Mouse (Mus musculus): ENCODE results near the gene Tekt4. TPM values are rescaled to one million over a fixed set of nuclear protein-coding genes. Genes with fewer than 3 reads are reported as not detected.

Tekt4 gene
- polyA plus RNA-seq, 1 experiment from 2014 or later: not detected

DNA sequence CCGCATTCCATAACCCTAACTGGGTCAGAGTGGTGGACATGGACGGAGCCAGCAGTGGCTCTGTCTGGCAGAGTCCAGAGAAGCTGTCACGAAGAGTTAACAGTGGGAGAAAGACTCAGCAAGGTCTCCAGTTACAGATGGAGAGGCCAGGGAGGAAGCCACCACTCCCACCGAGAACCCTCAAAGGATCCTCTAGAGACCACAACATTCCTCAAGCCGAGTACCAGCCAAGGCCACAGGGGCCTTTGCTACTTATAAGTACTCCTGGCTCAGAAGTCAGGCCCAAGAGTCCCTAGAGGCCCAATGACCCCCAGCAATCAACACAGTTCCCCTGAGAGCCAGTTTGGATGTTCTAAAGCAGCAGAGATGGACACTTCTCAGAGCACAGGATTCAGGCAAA, 25.2 kb upstream of the Tekt4 start:
- Histone ChIP-seq H3K36me3 (ENCODE audit: control insufficient read depth, insufficient read depth, low read length) (no peaks in the 10 kb centered on the region), H3K4me2 (ENCODE audit: low read depth, low read length) (no peak overlapping the region), H3K9ac (ENCODE audit: low read depth, low read length) (no peak overlapping the region), H3K9me3 (ENCODE audit: control insufficient read depth, low read length) (no peaks in the 10 kb centered on the region), H3K27me3 (replicated peaks; ENCODE audit: control insufficient read depth, insufficient read depth, low read length) (peaks cover 16% of the 10 kb centered on the region), H3K4me3 (ENCODE audit: low read length) (no peak overlapping the region), H3K27ac (ENCODE audit: low read length) (no peak overlapping the region), H3K4me1 (ENCODE audit: control insufficient read depth, insufficient read depth, low read length) (peaks cover 57% of the 10 kb centered on the region)
- 60% methylated on average over 5 of the region's 5 CpGs for WGBS
- ATAC-seq: no peak

DNA sequence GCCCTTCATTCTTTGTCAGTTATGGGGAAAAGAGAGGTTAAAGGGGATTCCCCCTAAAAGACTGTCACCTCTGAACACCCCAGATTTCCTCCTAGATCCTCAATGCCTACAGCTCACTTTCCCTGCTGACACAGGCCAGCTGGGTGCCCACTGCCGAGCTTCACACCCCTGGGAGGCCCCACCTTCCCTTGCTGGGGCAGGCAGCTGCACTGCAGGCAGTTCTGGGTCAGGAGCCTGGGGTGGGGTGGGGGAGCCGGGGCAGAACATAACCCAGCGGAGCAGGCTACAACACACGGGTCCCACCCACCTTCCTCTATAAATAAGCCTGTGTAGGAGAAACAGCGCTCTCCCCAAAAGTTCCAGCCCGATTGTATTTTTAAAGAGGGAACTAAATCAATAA, 24.5 kb upstream of the Tekt4 start:
- Histone ChIP-seq H3K36me3 (ENCODE audit: control insufficient read depth, insufficient read depth, low read length) (no peaks in the 10 kb centered on the region), H3K4me1 (ENCODE audit: control insufficient read depth, insufficient read depth, low read length) (peaks cover 63% of the 10 kb centered on the region), H3K4me2 (ENCODE audit: low read depth, low read length) (no peak overlapping the region), H3K4me3 (ENCODE audit: low read length) (no peak overlapping the region), H3K27ac (ENCODE audit: low read length) (no peak overlapping the region), H3K9ac (ENCODE audit: low read depth, low read length) (no peak overlapping the region), H3K9me3 (ENCODE audit: control insufficient read depth, low read length) (no peaks in the 10 kb centered on the region), H3K27me3 (replicated peaks; ENCODE audit: control insufficient read depth, insufficient read depth, low read length) (peaks cover 20% of the 10 kb centered on the region)
- no peak for ATAC-seq
- 39% methylated on average over 6 of the region's 6 CpGs for WGBS

DNA sequence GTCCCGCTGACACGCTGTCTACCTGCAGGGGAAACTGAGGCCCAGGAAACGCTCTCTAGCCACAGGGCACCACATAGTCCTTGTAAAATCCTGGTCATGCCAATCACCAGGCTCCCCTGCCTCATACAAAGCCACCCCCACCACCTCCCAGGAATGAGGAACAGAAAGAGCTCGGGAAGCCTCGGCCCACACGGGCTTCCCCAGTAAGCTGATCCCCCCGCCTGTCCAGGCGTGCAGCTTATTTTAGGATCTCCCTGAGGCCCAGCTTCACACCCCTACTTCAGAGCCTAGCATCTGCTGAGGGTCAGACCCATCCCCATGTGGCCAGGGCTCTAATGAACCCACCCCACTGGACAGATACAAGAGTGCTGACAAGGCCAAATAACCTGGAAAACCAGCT, 23.9 kb upstream of the Tekt4 start:
- Histone ChIP-seq H3K27me3 (replicated peaks; ENCODE audit: control insufficient read depth, insufficient read depth, low read length) (peaks cover 20% of the 10 kb centered on the region), H3K4me1 (ENCODE audit: control insufficient read depth, insufficient read depth, low read length) (peaks cover 67% of the 10 kb centered on the region), H3K36me3 (ENCODE audit: control insufficient read depth, insufficient read depth, low read length) (no peaks in the 10 kb centered on the region), H3K9me3 (ENCODE audit: control insufficient read depth, low read length) (no peaks in the 10 kb centered on the region), H3K4me3 (ENCODE audit: low read length) (no peak overlapping the region), H3K27ac (ENCODE audit: low read length) (no peak overlapping the region), H3K4me2 (ENCODE audit: low read depth, low read length) (no peak overlapping the region), H3K9ac (ENCODE audit: low read depth, low read length) (no peak overlapping the region)
- ATAC-seq: no peak
- WGBS: 50% methylated on average over 8 of the region's 8 CpGs

DNA sequence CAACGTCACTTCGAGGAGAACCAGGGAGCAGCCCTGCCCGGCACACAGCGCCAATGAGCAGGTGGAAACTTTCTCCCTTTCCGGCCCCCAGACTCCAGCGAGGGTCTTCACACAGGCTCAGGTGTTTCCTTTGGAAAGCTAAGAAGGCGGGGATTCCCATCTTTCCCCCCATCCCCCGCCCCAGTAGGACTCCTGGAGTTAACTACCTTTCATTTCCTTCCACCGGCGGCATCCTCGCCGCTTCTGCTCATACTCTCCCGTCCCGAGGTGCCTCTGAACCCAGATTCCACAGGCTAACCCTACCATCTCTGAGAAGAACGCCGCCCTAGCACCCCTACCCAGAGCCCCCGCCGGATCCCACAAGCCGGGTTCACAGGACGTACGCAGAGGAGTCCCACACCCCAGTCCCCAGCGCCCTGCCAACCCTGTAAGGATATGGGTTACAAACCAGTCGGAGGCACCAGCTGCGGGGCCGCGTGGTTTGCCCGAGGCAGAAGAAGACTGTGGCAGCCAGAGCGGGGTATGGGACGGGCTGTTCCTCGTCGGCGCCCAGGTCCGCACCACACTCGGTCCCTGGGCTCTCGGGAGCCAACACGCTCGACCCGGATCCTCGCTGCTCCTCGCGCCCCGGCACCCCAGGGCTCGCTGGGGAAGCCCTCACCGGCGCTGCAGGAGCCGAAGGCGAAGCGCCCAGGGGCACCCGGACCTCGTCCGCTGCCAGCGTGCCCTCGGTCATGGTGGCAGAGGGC, 21.8 kb upstream of the Tekt4 start:
- Histone ChIP-seq H3K9me3 (ENCODE audit: control insufficient read depth, low read length) (no peaks in the 10 kb centered on the region), H3K4me1 (ENCODE audit: control insufficient read depth, insufficient read depth, low read length) (peaks cover 58% of the 10 kb centered on the region), H3K9ac (ENCODE audit: low read depth, low read length) (peak overlapping the region; percentile 73), H3K36me3 (ENCODE audit: control insufficient read depth, insufficient read depth, low read length) (no peaks in the 10 kb centered on the region), H3K27me3 (replicated peaks; ENCODE audit: control insufficient read depth, insufficient read depth, low read length) (peaks cover 20% of the 10 kb centered on the region), H3K4me3 (ENCODE audit: low read length) (peak overlapping the region; percentile 65), H3K27ac (ENCODE audit: low read length) (peak overlapping the region; percentile 23), H3K4me2 (ENCODE audit: low read depth, low read length) (peak overlapping the region; percentile 92)
- ATAC-seq: no peak
- under 1% methylated on average over 53 of the region's 53 CpGs for WGBS

DNA sequence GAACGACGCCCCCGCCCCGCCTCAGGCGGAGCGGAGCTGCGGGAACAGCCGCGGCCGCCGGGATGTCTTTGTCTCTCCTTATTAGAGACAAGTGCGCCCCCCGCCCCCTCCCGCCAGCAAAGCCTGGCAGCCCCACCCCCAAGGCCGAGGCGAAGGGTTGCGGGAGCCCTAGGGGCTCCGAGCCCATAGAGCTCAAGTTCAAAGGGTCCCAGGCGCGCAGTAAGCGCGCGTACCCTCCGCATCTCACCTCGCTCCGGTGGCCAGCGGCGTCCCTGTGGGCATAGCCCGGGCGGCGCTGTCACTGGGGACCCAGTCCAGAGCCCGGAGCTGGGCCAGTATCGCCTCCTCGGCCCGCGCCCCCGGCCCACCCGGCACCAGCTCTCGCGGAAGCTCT, 21.2 kb upstream of the Tekt4 start:
- WGBS: under 1% methylated on average over 40 of the region's 40 CpGs

DNA sequence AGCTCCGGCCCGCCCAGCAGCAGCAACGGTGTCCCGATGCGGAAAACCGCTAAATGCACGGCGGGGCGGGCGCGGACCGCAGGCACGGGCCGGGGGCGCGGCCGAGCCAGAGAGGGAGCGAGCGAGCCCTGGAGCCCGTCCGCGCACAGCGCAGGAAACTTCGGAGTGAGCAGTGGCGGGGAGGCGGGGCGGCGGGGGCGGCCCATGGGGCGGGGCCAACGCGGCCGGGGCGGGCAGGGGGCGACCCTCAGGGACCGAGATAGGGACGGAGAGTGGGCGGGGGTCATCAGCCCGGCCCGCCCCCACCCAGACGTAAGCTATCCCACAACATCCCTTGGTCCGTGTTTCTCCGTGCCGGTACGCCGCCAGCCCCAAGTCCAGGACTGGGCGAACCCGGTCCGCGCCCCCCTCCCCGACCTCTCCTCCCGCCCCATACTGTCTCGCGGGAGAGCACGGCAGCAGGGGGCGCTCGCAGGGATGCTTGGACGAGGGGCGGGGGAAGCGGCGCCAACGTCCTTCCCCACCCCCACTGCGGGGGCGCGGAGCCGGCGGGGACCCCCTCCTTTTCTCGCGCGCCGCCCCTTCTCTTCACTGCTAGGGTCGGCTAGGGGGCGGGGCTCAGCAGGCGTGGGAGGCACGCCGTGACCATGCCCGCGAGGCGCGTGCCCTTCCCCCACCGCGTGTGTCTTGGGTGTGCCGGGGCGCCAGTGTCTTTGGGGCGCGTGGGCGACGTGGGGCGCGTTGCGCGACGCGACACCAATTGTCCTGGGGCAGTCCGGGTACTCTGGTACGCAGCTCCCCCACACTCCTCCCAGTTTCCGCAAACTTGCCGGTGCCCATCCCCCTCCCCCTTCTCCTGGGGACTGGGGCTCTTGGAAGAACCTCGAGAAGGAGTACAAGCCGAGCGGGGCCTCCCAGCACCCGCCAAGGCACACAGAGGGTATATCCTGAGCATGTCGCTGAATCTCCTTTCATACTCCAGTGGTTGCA, 20.5 kb upstream of the Tekt4 start, which contains the start of gene Cacna1h:
TSS of gene Cacna1h (minus strand) at position 167 of the 990 bp plus-strand sequence.
- H3K4me1 ChIP-seq (ENCODE audit: control insufficient read depth, insufficient read depth, low read length): peaks cover 54% of the 10 kb centered on the region
- peak within 1 kb of the TSS; percentile 73 for H3K27ac ChIP-seq (ENCODE audit: low read length)
- WGBS: under 1% methylated on average over 81 of the region's 103 CpGs
- H3K9me3 ChIP-seq (ENCODE audit: control insufficient read depth, low read length): no peaks in the 10 kb centered on the region
- peak within 1 kb of the TSS; percentile 65 for H3K4me3 ChIP-seq (ENCODE audit: low read length)
- peak within 1 kb of the TSS; percentile 92 for H3K4me2 ChIP-seq (ENCODE audit: low read depth, low read length)
- peak; percentile 86 for ATAC-seq
- H3K27me3 ChIP-seq (replicated peaks; ENCODE audit: control insufficient read depth, insufficient read depth, low read length): peaks cover 20% of the 10 kb centered on the region
- H3K36me3 ChIP-seq (ENCODE audit: control insufficient read depth, insufficient read depth, low read length): no peaks in the 10 kb centered on the region
- peak within 1 kb of the TSS; percentile 73 for H3K9ac ChIP-seq (ENCODE audit: low read depth, low read length)

More for the DNA sequence above, 21.2 kb upstream of the Tekt4 start:
- peak overlapping the region; percentile 23 for H3K27ac ChIP-seq (ENCODE audit: low read length)
- peaks cover 20% of the 10 kb centered on the region for H3K27me3 ChIP-seq (replicated peaks; ENCODE audit: control insufficient read depth, insufficient read depth, low read length)
- peak overlapping the region; percentile 65 for H3K4me3 ChIP-seq (ENCODE audit: low read length)
- H3K9me3 ChIP-seq (ENCODE audit: control insufficient read depth, low read length): no peaks in the 10 kb centered on the region
- no peaks in the 10 kb centered on the region for H3K36me3 ChIP-seq (ENCODE audit: control insufficient read depth, insufficient read depth, low read length)
- peak overlapping the region; percentile 92 for H3K4me2 ChIP-seq (ENCODE audit: low read depth, low read length)
- peak; percentile 38 for ATAC-seq
- peak overlapping the region; percentile 73 for H3K9ac ChIP-seq (ENCODE audit: low read depth, low read length)
- H3K4me1 ChIP-seq (ENCODE audit: control insufficient read depth, insufficient read depth, low read length): peaks cover 54% of the 10 kb centered on the region

DNA sequence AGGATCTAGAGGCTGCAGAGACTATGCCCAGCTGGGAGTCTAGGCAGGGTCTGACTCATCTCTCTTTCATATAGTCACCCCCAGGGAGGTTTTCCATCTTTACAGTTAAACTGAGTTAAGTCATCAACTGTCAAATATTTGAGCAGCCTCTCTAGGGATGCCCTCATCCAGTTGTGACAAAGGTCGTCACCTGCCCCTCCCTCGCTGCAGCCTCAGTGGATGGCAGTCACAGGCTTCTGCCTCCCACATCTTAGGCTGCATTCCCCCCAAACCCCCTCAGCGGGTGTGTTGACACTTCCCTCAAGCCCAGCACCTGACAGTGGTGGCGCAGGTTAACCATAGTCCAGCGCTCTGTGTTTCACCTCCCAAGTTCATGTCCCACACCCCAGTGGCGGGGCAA, 13.0 kb upstream of the Tekt4 start:
- Histone ChIP-seq H3K4me2 (ENCODE audit: low read depth, low read length) (no peak overlapping the region), H3K9me3 (ENCODE audit: control insufficient read depth, low read length) (no peaks in the 10 kb centered on the region), H3K4me3 (ENCODE audit: low read length) (no peak overlapping the region), H3K4me1 (ENCODE audit: control insufficient read depth, insufficient read depth, low read length) (no peaks in the 10 kb centered on the region), H3K27me3 (replicated peaks; ENCODE audit: control insufficient read depth, insufficient read depth, low read length) (no peaks in the 10 kb centered on the region), H3K27ac (ENCODE audit: low read length) (no peak overlapping the region), H3K9ac (ENCODE audit: low read depth, low read length) (no peak overlapping the region), H3K36me3 (ENCODE audit: control insufficient read depth, insufficient read depth, low read length) (no peaks in the 10 kb centered on the region)
- 76% methylated on average over 6 of the region's 6 CpGs for WGBS
- ATAC-seq: no peak

DNA sequence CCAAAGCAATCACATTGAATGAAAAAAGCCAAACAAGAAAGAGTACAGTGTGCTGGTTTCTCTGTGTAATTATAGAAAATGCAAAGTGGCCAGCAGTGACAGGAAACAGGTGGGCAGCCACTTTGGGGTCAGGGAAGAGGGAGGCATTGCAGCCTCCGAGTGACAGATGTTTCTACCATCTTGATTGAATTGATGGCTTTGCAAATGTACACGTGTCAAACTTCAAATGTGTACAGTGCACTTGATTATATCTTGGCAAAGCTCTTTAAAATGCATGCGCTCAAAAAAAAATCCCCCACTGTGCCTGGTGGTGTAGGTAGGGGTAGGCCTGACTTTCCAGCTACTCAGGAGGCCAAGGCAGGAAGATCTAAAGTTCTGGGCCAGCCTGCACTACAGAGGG, 11.5 kb upstream of the Tekt4 start:
- 67% methylated on average over 3 of the region's 3 CpGs for WGBS
- no peaks in the 10 kb centered on the region for H3K27me3 ChIP-seq (replicated peaks; ENCODE audit: control insufficient read depth, insufficient read depth, low read length)
- H3K27ac ChIP-seq (ENCODE audit: low read length): no peak overlapping the region
- no peaks in the 10 kb centered on the region for H3K36me3 ChIP-seq (ENCODE audit: control insufficient read depth, insufficient read depth, low read length)
- H3K4me3 ChIP-seq (ENCODE audit: low read length): no peak overlapping the region
- no peaks in the 10 kb centered on the region for H3K9me3 ChIP-seq (ENCODE audit: control insufficient read depth, low read length)
- no peak for ATAC-seq
- no peaks in the 10 kb centered on the region for H3K4me1 ChIP-seq (ENCODE audit: control insufficient read depth, insufficient read depth, low read length)
- no peak overlapping the region for H3K9ac ChIP-seq (ENCODE audit: low read depth, low read length)
- no peak overlapping the region for H3K4me2 ChIP-seq (ENCODE audit: low read depth, low read length)

DNA sequence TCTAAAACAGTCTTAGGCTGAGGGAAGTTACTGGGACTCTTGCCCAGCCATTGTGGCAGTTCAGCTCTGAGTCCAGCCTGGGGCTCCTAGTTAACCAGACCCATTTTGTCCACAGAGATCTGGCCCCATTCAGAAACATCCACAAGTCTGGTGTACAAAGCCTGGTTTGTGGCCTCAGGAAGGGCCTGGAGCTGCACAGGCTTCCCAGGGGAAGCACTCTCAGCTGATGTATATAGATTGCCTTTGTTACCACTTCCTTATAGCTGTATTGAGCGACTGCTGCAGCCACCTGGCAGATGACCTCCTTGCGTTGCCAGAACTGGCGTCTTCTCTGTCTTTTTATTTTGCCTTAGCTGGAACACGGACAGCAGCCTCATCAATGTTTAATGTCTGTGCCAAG, 9.3 kb upstream of the Tekt4 start:
- Histone ChIP-seq H3K27me3 (replicated peaks; ENCODE audit: control insufficient read depth, insufficient read depth, low read length) (no peaks in the 10 kb centered on the region), H3K4me3 (ENCODE audit: low read length) (no peak overlapping the region), H3K9me3 (ENCODE audit: control insufficient read depth, low read length) (no peaks in the 10 kb centered on the region), H3K4me2 (ENCODE audit: low read depth, low read length) (no peak overlapping the region), H3K9ac (ENCODE audit: low read depth, low read length) (no peak overlapping the region), H3K4me1 (ENCODE audit: control insufficient read depth, insufficient read depth, low read length) (no peaks in the 10 kb centered on the region), H3K36me3 (ENCODE audit: control insufficient read depth, insufficient read depth, low read length) (no peaks in the 10 kb centered on the region), H3K27ac (ENCODE audit: low read length) (no peak overlapping the region)
- 28% methylated on average over 4 of the region's 4 CpGs for WGBS
- ATAC-seq: no peak

Data from intestine, embryonic 16.5 days (tissue).